8 mouse cellular contexts compared by ENCODE assay signal in the genomic region with DNA sequence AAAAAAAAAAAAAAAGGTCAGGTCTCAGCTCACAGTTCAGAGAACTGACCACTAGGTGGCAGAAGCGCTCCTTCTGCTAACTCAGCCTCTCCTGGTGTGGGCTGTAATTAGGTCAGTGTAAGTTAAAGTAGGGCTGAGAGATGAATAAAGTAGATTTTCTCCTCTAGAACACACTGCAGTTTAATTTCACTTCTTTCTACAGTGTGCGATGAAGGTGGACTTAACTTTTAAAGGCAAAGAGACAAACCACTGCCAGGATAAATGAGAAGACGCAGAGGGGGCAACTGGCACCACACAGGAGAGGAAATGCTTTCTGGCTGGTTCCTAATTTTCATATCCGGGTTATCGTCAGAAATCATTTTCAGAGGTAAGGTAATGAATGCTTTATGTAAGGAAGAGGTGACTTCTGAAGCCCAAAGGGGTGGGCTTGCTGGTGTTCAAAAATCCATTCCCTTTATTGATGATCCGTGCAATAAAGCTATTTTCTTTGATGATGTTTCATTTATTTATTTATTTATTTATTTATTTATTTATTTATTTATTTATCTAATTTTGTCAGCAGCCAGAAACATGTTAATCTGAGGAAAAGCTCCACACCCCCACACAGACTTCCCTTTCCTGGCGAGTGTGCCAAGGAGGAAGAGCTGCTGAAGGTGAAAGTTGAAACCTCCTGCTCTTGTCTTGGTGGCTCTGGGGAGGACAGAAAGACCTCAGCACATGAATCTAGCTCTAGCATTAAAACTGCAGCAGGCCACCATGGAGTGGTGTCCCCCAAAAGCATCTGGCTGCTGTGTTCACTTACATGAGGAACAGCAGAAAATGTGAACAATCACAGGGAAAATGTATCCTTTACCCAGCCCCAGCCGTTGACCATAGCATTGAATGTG.
DNase-seq lines count a peak whose midpoint lies in the region; ATAC-seq and TF ChIP-seq lines count a peak whose summit lies in the region.

No protein-coding gene starts in this region.

- no peaks in the 10 kb centered on the region for H3K36me3 ChIP-seq in hindbrain, embryonic 14.5 days (replicated peaks; ENCODE audit: control insufficient read depth, insufficient read depth)

- WGBS in hindbrain, embryonic 14.5 days, result 34% methylated on average over 8 of the region's 8 CpGs

- in situ Hi-C loops in Patski (cut with MboI; ENCODE audit: low pct_unique_long_range_greater_than_20kb), result no loop called here

- POLR2A ChIA-PET in Patski (lab: Charles Lee), result no interaction called here

- H3K27ac ChIP-seq in hindbrain, embryonic 14.5 days, result peak overlapping the region; percentile 59; the same call in 1 of the 2 replicates

- no peaks in the 10 kb centered on the region for H3K9me3 ChIP-seq in hindbrain, embryonic 14.5 days (ENCODE audit: control insufficient read depth, low read length)

- peaks cover 9% of the 10 kb centered on the region; the same call in 1 of the 2 replicates for H3K4me1 ChIP-seq in hindbrain, embryonic 14.5 days (replicated peaks; ENCODE audit: control insufficient read depth, insufficient read depth, low read length)

- H3K4me3 ChIP-seq in hindbrain, embryonic 14.5 days (replicated peaks; ENCODE audit: low read length), result no peak overlapping the region

- no peak overlapping the region for H3K9ac ChIP-seq in hindbrain, embryonic 14.5 days

- CTCF ChIA-PET in Patski (lab: Charles Lee), result interaction anchor here (0.7 to 0.9 kb wide), 3 partner anchors 8 to 1963 kb away, joined by 3 read pairs; no protein-coding TSS in a partner anchor

- ATAC-seq in Patski, result peak; percentile 73
- ATAC-seq in hindbrain, embryonic 14.5 days (ENCODE audit: low FRiP score), result peak; percentile 93

- TF ChIP-seq CTCF in Patski (IDR thresholded peaks at IDR 0.05), result peak; percentile 87

- no peaks in the 10 kb centered on the region for H3K27me3 ChIP-seq in Patski
- no peaks in the 10 kb centered on the region for H3K27me3 ChIP-seq in hindbrain, embryonic 14.5 days (ENCODE audit: control insufficient read depth, insufficient read depth, low read length)

- peak; percentile 46 for DNase-seq in Patski (ENCODE audit: low read depth, low spot score)
- peak; percentile 85 for DNase-seq in cerebellum, adult 9-11 months
- DNase-seq in frontal cortex, postnatal 10 days (ENCODE audit: low spot score in 2 of 2), result peak; percentile 19 to 66
- peak; percentile 90 for DNase-seq in hindbrain, embryonic 14.5 days (ENCODE audit: low spot score)
- DNase-seq in layer of hippocampus, postnatal 25 days (ENCODE audit: extremely low spot score in 1 of 2, low spot score in 1 of 2), result peak; percentile 49 to 84
- DNase-seq in lung, postnatal 14 days, result peak; percentile 78
- peak; percentile 74 for DNase-seq in ovary, postnatal 36 days (ENCODE audit: low spot score)
- peak; percentile 54 for DNase-seq in thymus, postnatal 14 days

- peak overlapping the region; percentile 43 for H3K4me2 ChIP-seq in hindbrain, embryonic 14.5 days (replicated peaks)
